Mouse (Mus musculus) CH12.LX (cell line): ENCODE measurements at regions not wholly inside any gene's neighbourhood (a gene's known extent, or its start where the extent isn't known, plus 50 kb on each side); places are given as distances from the start of the nearest gene placed in this dataset.

Experiments used
- DNase-seq: peaks from one replicate; pipeline ENCODE4 v3.0.0-alpha.2; 2013; ENCODE audit errors: extremely low read depth
- H3K27ac ChIP-seq: 2 replicates; pipeline ENCODE4 v1.5.1; 2012; ENCODE audit warnings: low read depth, mild to moderate bottlenecking, control low read depth, moderate library complexity; ENCODE audit not compliant: insufficient read depth
- H3K27me3 ChIP-seq: replicated peaks from 2 replicates; pipeline ENCODE3; 2012; ENCODE audit warnings: inconsistent platforms
- H3K36me3 ChIP-seq, 2 experiments: replicated peaks in 1 of 2; 2 replicates each; pipeline versions ENCODE3 to v1.6.1; 2012; ENCODE audit warnings: inconsistent platforms in 1 of 2, low read length in 1 of 2, mild to moderate bottlenecking in 1 of 2, mixed read lengths in 1 of 2, moderate library complexity in 1 of 2; ENCODE audit not compliant: control insufficient read depth in 1 of 2, insufficient read depth in 1 of 2
- H3K4me1 ChIP-seq, 2 experiments: 2 replicates each; pipeline ENCODE4 v1.6.1; 2012; ENCODE audit warnings: inconsistent platforms in 1 of 2, moderate library complexity in 1 of 2; ENCODE audit not compliant: insufficient read depth in 2 of 2, control insufficient read depth in 1 of 2
- H3K4me2 ChIP-seq: 2 replicates; pipeline ENCODE4 v1.6.1; 2012; ENCODE audit warnings: low read depth, mild to moderate bottlenecking, control low read depth; ENCODE audit not compliant: poor library complexity, insufficient read depth, severe bottlenecking
- H3K4me3 ChIP-seq, 3 experiments: fragments of 150-350 bp in 1 of 3; sonication (generic) in 1 of 3; replicated peaks in 1 of 3; 2 replicates each; pipeline versions ENCODE3 to v1.5.1; 2011 to 2012; ENCODE audit warnings: low read depth in 2 of 3, low read length in 2 of 3, mild to moderate bottlenecking in 2 of 3, moderate library complexity in 2 of 3, control low read depth in 1 of 3, improper control_type of control experiment in 1 of 3, inconsistent platforms in 1 of 3, mixed read lengths in 1 of 3; ENCODE audit not compliant: poor library complexity in 1 of 3
- H3K79me2 ChIP-seq: replicated peaks from 2 replicates; pipeline ENCODE4 v1.6.1; 2012; ENCODE audit warnings: mild to moderate bottlenecking, moderate library complexity; ENCODE audit not compliant: control insufficient read depth, poor library complexity, insufficient read depth, severe bottlenecking; ENCODE audit errors: extremely low read depth
- H3K9ac ChIP-seq: 2 replicates; pipeline ENCODE4 v1.6.1; 2012; ENCODE audit warnings: low read depth, mild to moderate bottlenecking, control low read depth, moderate library complexity; ENCODE audit not compliant: insufficient read depth
- H3K9me3 ChIP-seq: replicated peaks from 2 replicates; pipeline ENCODE3; 2012; ENCODE audit warnings: low read length, inconsistent platforms, mixed read lengths
- CHD1 ChIP-seq: IDR thresholded peaks from 2 replicates; pipeline ENCODE4 v1.6.1; 2012; ENCODE audit warnings: low read depth, low read length, improper control_type of control experiment, inconsistent platforms
- CTCF ChIP-seq, 2 experiments: IDR thresholded peaks in 1 of 2; conservative IDR thresholded peaks in 1 of 2; 2 replicates each; pipeline ENCODE4 v1.5.1; 2011 to 2012; ENCODE audit warnings: low read depth in 2 of 2, low read length in 2 of 2, improper control_type of control experiment in 1 of 2, inconsistent platforms in 1 of 2, mild to moderate bottlenecking in 1 of 2, moderate library complexity in 1 of 2
- E2F4 ChIP-seq: IDR thresholded peaks from 2 replicates; pipeline ENCODE4 v1.6.1; 2011; ENCODE audit warnings: low read depth, low read length, improper control_type of control experiment; ENCODE audit not compliant: insufficient replicate concordance
- ELF1 ChIP-seq: IDR thresholded peaks from 2 replicates; pipeline ENCODE4 v1.6.1; 2014; ENCODE audit warnings: low read depth, mild to moderate bottlenecking, inconsistent platforms, low read length, improper control_type of control experiment
- EP300 ChIP-seq: IDR thresholded peaks from 2 replicates; pipeline ENCODE4 v1.6.1; 2011; ENCODE audit warnings: low read length, improper control_type of control experiment
- GABPA ChIP-seq: IDR thresholded peaks from 2 replicates; pipeline ENCODE4 v1.6.1; 2012; ENCODE audit warnings: low read depth, low read length, improper control_type of control experiment, inconsistent platforms; ENCODE audit not compliant: insufficient replicate concordance
- IRF4 ChIP-seq: IDR thresholded peaks from 2 replicates; pipeline ENCODE4 v1.6.1; 2014; ENCODE audit warnings: low read depth, mild to moderate bottlenecking, inconsistent platforms, low read length, improper control_type of control experiment
- JUND ChIP-seq: conservative IDR thresholded peaks from 2 replicates; pipeline ENCODE4 v1.6.1; 2011; ENCODE audit warnings: low read depth, low read length, improper control_type of control experiment
- KAT2A ChIP-seq: IDR thresholded peaks from 2 replicates; pipeline ENCODE4 v1.6.1; 2012; ENCODE audit warnings: low read length, improper control_type of control experiment, inconsistent platforms; ENCODE audit not compliant: insufficient replicate concordance
- MAFK ChIP-seq: IDR thresholded peaks from 2 replicates; pipeline ENCODE4 v1.6.1; 2011; ENCODE audit warnings: low read length, improper control_type of control experiment; ENCODE audit not compliant: insufficient replicate concordance
- MAX ChIP-seq: IDR thresholded peaks from 2 replicates; pipeline ENCODE4 v1.6.1; 2011; ENCODE audit warnings: low read length, improper control_type of control experiment
- MEF2A ChIP-seq: IDR thresholded peaks from 2 replicates; pipeline ENCODE4 v1.6.1; 2014; ENCODE audit warnings: low read depth, mild to moderate bottlenecking, inconsistent platforms, low read length, improper control_type of control experiment, borderline replicate concordance
- MXI1 ChIP-seq: IDR thresholded peaks from 2 replicates; pipeline ENCODE4 v1.6.1; 2011; ENCODE audit warnings: mild to moderate bottlenecking, low read depth, low read length, improper control_type of control experiment
- NELFE ChIP-seq: IDR thresholded peaks from 2 replicates; pipeline ENCODE4 v1.6.1; 2011; ENCODE audit warnings: low read depth, low read length, improper control_type of control experiment
- NRF1 ChIP-seq: IDR thresholded peaks from 2 replicates; pipeline ENCODE4 v1.6.1; 2014; ENCODE audit warnings: low read depth, mild to moderate bottlenecking, inconsistent platforms, low read length, improper control_type of control experiment, moderate library complexity
- POLR2A ChIP-seq: IDR thresholded peaks from 2 replicates; pipeline ENCODE4 v1.6.1; 2011; ENCODE audit warnings: low read depth, mild to moderate bottlenecking, improper control_type of control experiment, low read length
- RCOR1 ChIP-seq: conservative IDR thresholded peaks from 2 replicates; pipeline ENCODE4 v1.6.1; 2012; ENCODE audit warnings: low read depth, mild to moderate bottlenecking, inconsistent platforms, low read length, improper control_type of control experiment
- SIN3A ChIP-seq: IDR thresholded peaks from 2 replicates; pipeline ENCODE4 v1.6.1; 2012; ENCODE audit warnings: low read length, improper control_type of control experiment, inconsistent platforms
- TBP ChIP-seq: conservative IDR thresholded peaks from 2 replicates; pipeline ENCODE4 v1.6.1; 2011; ENCODE audit warnings: low read depth, low read length, improper control_type of control experiment
- TCF12 ChIP-seq: IDR thresholded peaks from 2 replicates; pipeline ENCODE4 v1.6.1; 2014; ENCODE audit warnings: low read depth, mild to moderate bottlenecking, inconsistent platforms, low read length, improper control_type of control experiment
- USF1 ChIP-seq: IDR thresholded peaks from 2 replicates; pipeline ENCODE4 v1.6.1; 2014; ENCODE audit warnings: low read depth, mild to moderate bottlenecking, inconsistent platforms, low read length, improper control_type of control experiment
- USF2 ChIP-seq: conservative IDR thresholded peaks from 2 replicates; pipeline ENCODE4 v1.6.1; 2011; ENCODE audit warnings: low read depth, low read length, improper control_type of control experiment
- ZC3H11A ChIP-seq: IDR thresholded peaks from 2 replicates; pipeline ENCODE4 v1.6.1; 2012; ENCODE audit warnings: low read depth, mild to moderate bottlenecking, inconsistent platforms, low read length, improper control_type of control experiment
- ZKSCAN1 ChIP-seq: IDR thresholded peaks from 2 replicates; pipeline ENCODE4 v1.6.1; 2012; ENCODE audit warnings: low read depth, inconsistent platforms, low read length, improper control_type of control experiment, borderline replicate concordance
- ZMIZ1 ChIP-seq: IDR thresholded peaks from 2 replicates; pipeline ENCODE4 v1.6.1; 2012; ENCODE audit warnings: low read depth, mild to moderate bottlenecking, inconsistent platforms, low read length, improper control_type of control experiment
- dilution Hi-C: fragments of 300-500 bp; cut with MboI; formaldehyde crosslinking; loops from 2 replicates; pipeline ENCODE4 v1.14.3; 2020; ENCODE audit warnings: low sequenced_read_pairs; ENCODE audit not compliant: extremely low pct_unique_long_range_greater_than_20kb, extremely low pct_ligation_motif_present
- in situ Hi-C: fragments of 300-500 bp; cut with MboI; formaldehyde crosslinking; loops from 3 replicates; pipeline ENCODE4 v1.14.3; 2019; ENCODE audit warnings: low sequenced_read_pairs, low pct_ligation_motif_present, low pct_unique_long_range_greater_than_20kb, mixed read lengths

- dilution Hi-C loops = no loop called here
- no peak overlapping the region for H3K27ac ChIP-seq
- TF ChIP-seq ZC3H11A (no peak), EP300 (no peak), IRF4 (no peak), MAX (no peak), GABPA (no peak), ZMIZ1 (no peak), POLR2A (no peak), MEF2A (no peak), ELF1 (no peak), MXI1 (no peak), TBP (no peak), USF1 (no peak), ZKSCAN1 (no peak), TCF12 (no peak), MAFK (no peak), USF2 (no peak), KAT2A (no peak), CHD1 (no peak)
- TF ChIP-seq, all 38 proteins: peak for 0
- H3K36me3 ChIP-seq = no peaks in the 10 kb centered on the region
- H3K9ac ChIP-seq = no peak overlapping the region
- H3K4me1 ChIP-seq = no peaks in the 10 kb centered on the region
- no peak overlapping the region for H3K4me2 ChIP-seq
- no peaks in the 10 kb centered on the region for H3K79me2 ChIP-seq
- peaks cover 32% of the 10 kb centered on the region for H3K9me3 ChIP-seq
- in situ Hi-C loops = no loop called here
- no peak overlapping the region for H3K4me3 ChIP-seq
- no peaks in the 10 kb centered on the region for H3K27me3 ChIP-seq
- DNase-seq = no peak
These were observed 397.7 kb upstream of the Robo2 start for GRCm38 (mm10) chr16:74809154-74809825.

GRCm38 (mm10) chr16:74806775-74807174 lies 395.1 kb upstream of the Robo2 start:
- DNase-seq = no peak
- no peaks in the 10 kb centered on the region for H3K27me3 ChIP-seq
- H3K36me3 ChIP-seq = no peaks in the 10 kb centered on the region
- H3K79me2 ChIP-seq = no peaks in the 10 kb centered on the region
- in situ Hi-C loops (no loop called here), dilution Hi-C loops (no loop called here)
- H3K4me1 ChIP-seq = no peaks in the 10 kb centered on the region
- no peak for TF ChIP-seq SIN3A
- no peak for TF ChIP-seq CTCF (conservative IDR thresholded peaks at IDR 0.05 in 1 of 2, IDR thresholded peaks at IDR 0.05 in 1 of 2; ENCODE audit: low read depth in 2 of 2, low read length in 2 of 2)
- no peak for TF ChIP-seq E2F4
- no peak for TF ChIP-seq JUND
- TF ChIP-seq ZKSCAN1 = no peak
- no peak for TF ChIP-seq TCF12
- no peak for TF ChIP-seq RCOR1
- TF ChIP-seq NRF1 = no peak
- no peak for TF ChIP-seq EP300
- no peak for TF ChIP-seq MXI1
- no peak for TF ChIP-seq TBP
- no peak for TF ChIP-seq NELFE
- TF ChIP-seq ZMIZ1 = no peak
- no peak for TF ChIP-seq MEF2A
- TF ChIP-seq MAX = no peak
- no peak overlapping the region for H3K27ac ChIP-seq
- H3K4me2 ChIP-seq = no peak overlapping the region
- H3K9me3 ChIP-seq = peaks cover 39% of the 10 kb centered on the region
- no peak overlapping the region for H3K4me3 ChIP-seq
- H3K9ac ChIP-seq = no peak overlapping the region
